Mouse (Mus musculus) ES-E14 (cell line): Measurements from ENCODE around the gene Arrdc5. TPM values are rescaled to one million over a fixed set of nuclear protein-coding genes. Genes with fewer than 3 reads are reported as not detected.
A peak's percentile ranks its signal among the peaks of the same experiment; 100 is the strongest.

Experiments
- DNase-seq: peaks from one replicate; pipeline ENCODE4 v3.0.0-alpha.2; 2013; ENCODE audit warnings: low read depth, low spot score
- H3K27ac ChIP-seq: 2 replicates; pipeline ENCODE4 v1.5.1; 2012; ENCODE audit warnings: low read depth, mild to moderate bottlenecking, low read length, moderate library complexity, mixed read lengths; ENCODE audit not compliant: poor library complexity, insufficient read depth, severe bottlenecking
- H3K36me3 ChIP-seq: 2 replicates; pipeline ENCODE4 v1.6.1; 2012; ENCODE audit warnings: mild to moderate bottlenecking, low read length, moderate library complexity, mixed read lengths; ENCODE audit not compliant: control insufficient read depth, poor library complexity, insufficient read depth, severe bottlenecking
- H3K4me1 ChIP-seq, 2 experiments: fragments of 150-350 bp in 1 of 2; sonication (generic) in 1 of 2; 2 replicates each; pipeline ENCODE4 v1.6.1; 2012; ENCODE audit warnings: low read length in 2 of 2, mild to moderate bottlenecking in 1 of 2, mixed read lengths in 1 of 2; ENCODE audit not compliant: control insufficient read depth in 2 of 2, insufficient read depth in 2 of 2, poor library complexity in 1 of 2
- H3K4me3 ChIP-seq, 2 experiments: fragments of 150-350 bp in 1 of 2; sonication (generic) in 1 of 2; 2 replicates each; pipeline ENCODE4 v1.5.1; 2012; ENCODE audit warnings: low read length in 2 of 2, low read depth in 1 of 2, mild to moderate bottlenecking in 1 of 2, mixed read lengths in 1 of 2; ENCODE audit not compliant: insufficient read depth in 1 of 2, poor library complexity in 1 of 2, severe bottlenecking in 1 of 2
- H3K9ac ChIP-seq: 2 replicates; pipeline ENCODE4 v1.6.1; 2012; ENCODE audit warnings: low read depth, mild to moderate bottlenecking, low read length, mixed read lengths; ENCODE audit not compliant: poor library complexity, insufficient read depth, severe bottlenecking
- H3K9me3 ChIP-seq: fragments of 150-350 bp; sonication (generic); 2 replicates; pipeline ENCODE4 v1.6.1; 2012; ENCODE audit warnings: low read depth, mild to moderate bottlenecking, low read length; ENCODE audit not compliant: control insufficient read depth, insufficient read depth
- CHD2 ChIP-seq: IDR thresholded peaks from 2 replicates; pipeline ENCODE4 v1.6.1; 2014; ENCODE audit warnings: mild to moderate bottlenecking, low read depth, low read length, inconsistent platforms
- HCFC1 ChIP-seq: IDR thresholded peaks from 2 replicates; pipeline ENCODE4 v1.6.1; 2012; ENCODE audit warnings: low read length, inconsistent platforms, borderline replicate concordance; ENCODE audit not compliant: insufficient read depth
- MAFK ChIP-seq: IDR thresholded peaks from 2 replicates; pipeline ENCODE4 v1.6.1; 2014; ENCODE audit warnings: mild to moderate bottlenecking, low read depth, low read length, inconsistent platforms; ENCODE audit not compliant: insufficient read depth
- ZC3H11A ChIP-seq: IDR thresholded peaks from 2 replicates; pipeline ENCODE4 v1.6.1; 2012; ENCODE audit warnings: low read depth, mild to moderate bottlenecking, inconsistent platforms, low read length, borderline replicate concordance
- ZNF384 ChIP-seq: IDR thresholded peaks from 2 replicates; pipeline ENCODE4 v1.6.1; 2012; ENCODE audit warnings: low read depth, low read length, inconsistent platforms
- in situ Hi-C, 2 experiments: fragments of 600-800 bp; cut with MboI; formaldehyde crosslinking; loops; one replicate each; pipeline ENCODE4 v1.15.1; 2025; ENCODE audit warnings: low sequenced_read_pairs in 2 of 2, inconsistent platforms in 1 of 2; ENCODE audit not compliant: unreplicated experiment in 2 of 2
- total RNA-seq: library from RNA; depleted of rRNA; stranded (reverse); fragments of 300-350 nt; gene quantifications from 2 replicates; pipeline ENCODE4 v1.2.3, GENCODE M21; 2012

Gene Arrdc5
- total RNA-seq, 1 experiment, result not detected

DNA sequence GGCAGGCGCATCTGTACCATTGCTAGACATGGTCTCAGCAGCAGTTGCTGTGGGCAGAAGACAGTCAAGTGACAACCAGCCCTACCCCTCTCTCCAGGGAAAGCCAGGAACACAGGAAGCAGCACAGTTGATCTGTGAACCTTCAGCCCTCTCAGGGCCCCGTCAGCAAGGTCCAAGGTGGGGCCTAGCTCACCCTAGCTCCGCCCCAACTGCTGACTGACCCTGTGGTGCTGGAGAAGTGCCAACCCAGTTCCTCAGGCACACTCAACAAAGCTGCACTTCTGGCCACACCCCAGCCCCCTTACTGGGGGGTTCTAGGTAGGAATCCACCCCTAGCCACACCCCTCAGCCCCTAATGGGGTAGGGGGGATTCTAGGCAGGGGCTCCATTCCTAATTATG, 12.3 kb downstream of the Arrdc5 start:
- peak overlapping the region; percentile 47; the same call in 1 of the 2 replicates for H3K9ac ChIP-seq
- H3K4me1 ChIP-seq, result peaks cover 13 to 39% of the 10 kb centered on the region in 2 experiments
- H3K4me3 ChIP-seq, result peak overlapping the region; percentile 13 to 37; a peak in 2 of 4 replicates

DNA sequence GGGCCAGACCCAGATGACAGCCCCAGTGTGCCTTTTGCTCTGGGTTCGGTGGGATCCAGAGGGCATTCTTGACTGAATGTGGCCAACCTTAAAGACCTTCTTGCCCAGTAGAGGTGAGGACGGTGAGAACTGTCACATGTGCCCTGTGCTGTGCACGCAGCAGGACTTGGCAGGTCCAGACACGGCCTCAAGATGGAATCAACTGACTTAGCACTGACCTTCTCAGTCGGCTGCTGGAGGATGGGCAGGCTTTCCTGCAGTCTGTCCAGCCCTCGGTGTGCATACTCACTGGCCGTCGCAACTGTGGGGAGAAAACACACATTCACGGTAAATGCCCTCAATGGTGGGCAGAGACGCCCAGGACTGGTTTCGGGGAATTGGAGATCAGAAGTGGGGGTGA, 14.1 kb downstream of the Arrdc5 start:
- TF ChIP-seq MAFK (no peak), ZC3H11A (no peak), ZNF384 (no peak), CHD2 (no peak), HCFC1 (no peak)
- in situ Hi-C loops, result no loop called here
- Histone ChIP-seq H3K36me3 (peaks cover 47% of the 10 kb centered on the region), H3K4me1 (peaks cover 14 to 25% of the 10 kb centered on the region in 2 experiments), H3K4me3 (no peak overlapping the region), H3K9me3 (no peaks in the 10 kb centered on the region), H3K27ac (no peak overlapping the region), H3K9ac (no peak overlapping the region)
- no peak for DNase-seq

More for the DNA sequence above, 12.3 kb downstream of the Arrdc5 start:
- no peak for TF ChIP-seq CHD2
- no peak for TF ChIP-seq ZNF384
- no peak for TF ChIP-seq HCFC1
- no peak for TF ChIP-seq ZC3H11A
- TF ChIP-seq MAFK, result no peak
- DNase-seq, result no peak
- Histone ChIP-seq H3K27ac (peak overlapping the region; percentile 14; the same call in 1 of the 2 replicates), H3K36me3 (peaks cover 38% of the 10 kb centered on the region), H3K9me3 (no peaks in the 10 kb centered on the region)
- in situ Hi-C loops, result no loop called here

DNA sequence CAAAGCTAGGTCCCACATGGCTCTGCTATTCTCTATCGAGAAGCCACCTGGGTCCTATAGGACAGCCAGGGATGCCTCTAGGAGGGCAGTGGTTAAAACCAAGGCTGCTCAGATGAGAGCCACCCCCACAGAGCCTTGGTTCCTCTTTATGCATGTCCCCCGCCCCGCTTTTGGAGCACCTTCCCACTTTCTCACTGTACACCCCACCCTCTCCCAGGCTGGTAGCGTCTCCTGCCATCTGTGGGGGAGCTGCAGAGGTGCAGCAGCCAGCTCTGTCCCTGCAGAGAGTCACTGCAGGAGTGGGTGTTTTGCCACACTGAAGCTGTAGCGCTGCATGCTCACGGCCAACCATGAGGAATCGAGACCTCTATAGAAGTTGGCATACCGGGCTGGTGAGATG, 16.8 kb downstream of the Arrdc5 start:
- DNase-seq, result no peak
- Histone ChIP-seq H3K27ac (no peak overlapping the region), H3K4me3 (no peak overlapping the region), H3K36me3 (peaks cover 60% of the 10 kb centered on the region), H3K9ac (no peak overlapping the region), H3K9me3 (no peaks in the 10 kb centered on the region), H3K4me1 (peaks cover 3 to 31% of the 10 kb centered on the region in 2 experiments; a peak in 3 of 4 replicates)
- TF ChIP-seq MAFK (no peak), ZNF384 (no peak), HCFC1 (no peak), ZC3H11A (no peak), CHD2 (no peak)
- in situ Hi-C loops, result no loop called here

DNA sequence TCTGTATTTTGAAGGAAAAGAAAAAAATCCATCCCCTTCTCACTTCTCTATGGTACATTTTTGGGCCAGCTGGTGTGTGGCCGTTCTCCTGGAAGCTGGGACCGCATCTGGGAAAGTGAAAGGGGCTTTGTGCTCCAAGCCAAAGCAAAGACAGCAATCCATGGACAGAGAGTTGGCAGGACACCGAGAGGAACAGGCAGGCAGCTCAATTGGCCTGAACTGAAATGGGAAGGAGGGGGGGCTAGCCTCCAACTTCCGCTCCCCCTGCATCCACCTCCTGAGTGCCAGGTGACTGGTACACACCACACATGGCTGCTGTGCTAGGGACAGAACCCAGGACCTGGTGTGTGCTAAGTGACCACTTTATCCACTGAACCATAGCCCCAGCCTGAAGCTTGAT, 17.3 kb downstream of the Arrdc5 start:
- in situ Hi-C loops, result no loop called here
- Histone ChIP-seq H3K9me3 (no peaks in the 10 kb centered on the region), H3K27ac (no peak overlapping the region), H3K36me3 (peaks cover 60% of the 10 kb centered on the region), H3K4me1 (peaks cover 2 to 27% of the 10 kb centered on the region in 2 experiments; a peak in 2 of 4 replicates), H3K4me3 (no peak overlapping the region), H3K9ac (no peak overlapping the region)
- DNase-seq, result no peak
- TF ChIP-seq MAFK (no peak), CHD2 (no peak), ZC3H11A (no peak), ZNF384 (no peak), HCFC1 (no peak)

DNA sequence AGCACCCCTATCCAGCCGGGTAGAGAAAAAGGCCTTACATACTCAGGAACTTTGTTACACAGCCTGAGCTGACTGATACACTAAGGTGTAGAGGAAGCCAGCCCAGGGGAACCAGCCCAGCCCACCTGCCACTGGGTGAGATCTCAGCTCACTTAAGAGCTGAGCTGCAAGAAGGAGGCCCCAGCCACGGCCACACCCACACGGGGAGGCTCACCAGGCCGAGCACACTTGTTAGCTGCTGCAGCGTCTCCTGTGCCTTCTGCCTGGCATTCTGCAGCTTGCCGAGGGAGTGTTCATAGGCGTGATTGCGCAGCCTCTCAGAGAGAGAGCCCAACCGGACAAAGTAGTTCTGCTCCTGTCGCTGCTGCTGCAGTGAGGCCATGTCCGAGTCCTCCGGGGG, 18.9 kb downstream of the Arrdc5 start:
- no peak overlapping the region for H3K4me3 ChIP-seq
- no peak for TF ChIP-seq HCFC1
- peaks cover 50% of the 10 kb centered on the region for H3K36me3 ChIP-seq
- no peaks in the 10 kb centered on the region for H3K9me3 ChIP-seq
- in situ Hi-C loops, result no loop called here
- H3K27ac ChIP-seq, result no peak overlapping the region; the same call in 1 of the 2 replicates
- peaks cover 8 to 19% of the 10 kb centered on the region in 2 experiments; a peak in 3 of 4 replicates for H3K4me1 ChIP-seq
- H3K9ac ChIP-seq, result no peak overlapping the region
- no peak for DNase-seq
